Mouse (Mus musculus): ENCODE measurements around the gene H2-Ab1. TPM values are rescaled to one million over a fixed set of nuclear protein-coding genes. Genes with fewer than 3 reads are reported as not detected.
A peak's percentile ranks its signal among the peaks of the same experiment; 100 is the strongest.

H2-Ab1 gene
- total RNA-seq, 1 experiment from 2014 or later: 2,894 TPM

GRCm38 (mm10) chr17:34236691-34237090 lies 20.8 kb upstream of the H2-Ab1 start:
- ATAC-seq (ENCODE audit: extremely low read depth, insufficient number of reproducible peaks, low FRiP score, poor library complexity, severe bottlenecking): no peak

DNA sequence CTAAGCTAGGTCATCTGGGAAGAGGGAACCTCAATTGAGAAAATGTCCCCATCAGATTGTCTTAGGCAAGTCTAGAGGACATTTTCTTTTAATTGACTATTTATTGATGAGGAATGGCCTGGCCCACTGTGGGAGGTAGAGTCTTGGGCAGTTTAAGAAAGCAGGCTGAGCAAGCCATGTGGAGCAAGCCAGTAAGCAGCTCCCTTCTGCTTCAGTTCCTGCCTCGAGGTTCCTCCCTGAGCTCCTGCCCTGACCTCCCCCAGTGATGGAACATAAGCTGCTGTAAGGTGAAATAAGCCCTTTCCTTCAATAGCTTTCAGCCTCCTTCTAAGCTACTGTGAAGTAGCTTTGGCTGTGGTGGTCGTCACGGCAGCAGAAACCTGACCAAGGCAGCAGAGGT lies 19.7 kb upstream of the H2-Ab1 start:
- ATAC-seq (ENCODE audit: extremely low read depth, insufficient number of reproducible peaks, low FRiP score, poor library complexity, severe bottlenecking): no peak

DNA sequence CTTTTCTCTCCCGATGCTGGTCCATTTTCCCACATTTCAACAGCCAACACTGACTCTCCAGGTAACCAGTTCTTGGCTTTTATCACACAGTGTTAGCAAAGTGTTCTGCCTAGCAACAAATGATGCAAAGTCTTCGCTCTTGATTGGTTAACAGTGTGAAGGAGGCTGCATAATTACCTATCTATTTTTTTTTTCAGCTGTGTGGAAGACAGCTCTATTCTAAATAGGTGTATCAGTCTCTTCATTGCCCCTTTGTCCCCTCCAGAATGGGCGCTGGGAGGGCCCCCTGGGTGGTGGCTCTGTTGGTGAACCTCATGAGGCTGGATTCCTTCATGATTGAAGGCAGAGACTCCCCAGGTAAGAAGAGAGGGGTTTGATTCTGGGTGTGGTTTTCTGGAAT lies 18.8 kb upstream of the H2-Ab1 start, which contains the start of gene H2-Ob:
H2-Ob (plus strand) TSS at position 198 of the 400 bp plus-strand sequence.
- peak; percentile 54 for ATAC-seq (ENCODE audit: extremely low read depth, insufficient number of reproducible peaks, low FRiP score, poor library complexity, severe bottlenecking)

DNA sequence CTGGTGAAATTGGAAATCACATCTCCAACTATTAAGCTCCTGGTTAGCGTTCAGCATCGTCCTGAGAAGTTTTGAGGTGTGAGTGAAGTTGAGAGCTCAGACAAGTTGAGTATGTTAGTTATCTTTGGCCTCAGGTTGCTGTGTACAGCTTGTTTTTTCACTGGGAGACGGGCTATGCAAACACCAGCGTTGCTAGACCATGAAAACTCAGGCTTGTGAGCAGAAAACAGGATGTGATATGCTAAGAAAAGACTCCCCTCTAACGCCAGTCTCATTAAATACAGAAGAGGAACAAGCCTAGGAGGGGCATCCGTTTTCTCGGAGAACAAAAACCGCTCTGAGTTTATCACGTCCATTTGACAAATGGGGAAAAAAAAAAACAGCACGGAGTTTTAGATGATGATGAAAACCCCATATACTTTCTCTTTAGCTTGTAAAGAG lies 17.9 kb upstream of the H2-Ab1 start:
- peak; percentile 57 for ATAC-seq (ENCODE audit: extremely low read depth, insufficient number of reproducible peaks, low FRiP score, poor library complexity, severe bottlenecking)

DNA sequence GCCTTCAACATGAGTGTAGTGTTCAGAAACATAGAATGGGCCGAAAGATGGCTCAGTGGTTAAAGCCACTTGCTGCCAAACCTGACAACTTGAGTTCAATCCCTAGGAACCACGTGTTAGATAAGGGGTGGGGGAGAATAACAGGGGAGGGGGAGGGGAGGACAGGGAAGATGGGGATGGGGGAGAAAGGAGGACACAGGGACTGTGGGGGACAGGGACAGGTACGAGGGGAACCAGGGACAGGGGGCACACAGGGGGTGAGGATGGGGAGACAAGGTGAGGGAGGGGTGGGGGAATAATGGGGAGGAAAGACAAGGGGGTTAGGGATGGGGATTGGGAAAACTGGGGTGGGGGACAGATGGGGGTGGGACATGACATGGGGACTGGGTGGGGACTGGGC lies 17.1 kb upstream of the H2-Ab1 start:
- no peak for ATAC-seq (ENCODE audit: extremely low read depth, insufficient number of reproducible peaks, low FRiP score, poor library complexity, severe bottlenecking)

GRCm38 (mm10) chr17:34240916-34241315 lies 16.6 kb upstream of the H2-Ab1 start:
- no peak for ATAC-seq (ENCODE audit: extremely low read depth, insufficient number of reproducible peaks, low FRiP score, poor library complexity, severe bottlenecking)

GRCm38 (mm10) chr17:34244656-34245055 lies 12.8 kb upstream of the H2-Ab1 start:
- no peak for ATAC-seq (ENCODE audit: extremely low read depth, insufficient number of reproducible peaks, low FRiP score, poor library complexity, severe bottlenecking)

- ATAC-seq (ENCODE audit: extremely low read depth, insufficient number of reproducible peaks, low FRiP score, poor library complexity, severe bottlenecking): no peak
Observed at GRCm38 (mm10) chr17:34247047-34247446, 10.4 kb upstream of the H2-Ab1 start.

DNA sequence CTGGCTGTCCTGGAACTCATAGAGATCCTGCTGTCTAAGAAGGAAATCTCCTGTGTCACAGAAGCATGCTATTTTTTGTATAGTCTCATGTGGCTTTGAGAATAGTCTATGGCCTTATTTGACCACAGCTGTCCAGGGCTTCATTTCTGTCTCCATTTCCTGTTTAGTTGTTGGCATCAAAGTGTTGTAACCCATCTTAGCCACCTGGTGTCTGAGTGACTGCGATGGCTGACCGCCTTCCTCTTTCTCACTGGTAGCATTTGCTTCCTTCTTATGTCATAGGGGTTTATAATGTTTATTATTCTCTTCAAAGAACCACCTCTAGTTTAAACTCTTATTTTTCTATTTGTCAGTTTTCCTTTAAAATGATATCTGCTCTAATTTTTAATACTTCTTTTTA lies 8.7 kb upstream of the H2-Ab1 start:
- ATAC-seq (ENCODE audit: extremely low read depth, insufficient number of reproducible peaks, low FRiP score, poor library complexity, severe bottlenecking): peak; percentile 88

DNA sequence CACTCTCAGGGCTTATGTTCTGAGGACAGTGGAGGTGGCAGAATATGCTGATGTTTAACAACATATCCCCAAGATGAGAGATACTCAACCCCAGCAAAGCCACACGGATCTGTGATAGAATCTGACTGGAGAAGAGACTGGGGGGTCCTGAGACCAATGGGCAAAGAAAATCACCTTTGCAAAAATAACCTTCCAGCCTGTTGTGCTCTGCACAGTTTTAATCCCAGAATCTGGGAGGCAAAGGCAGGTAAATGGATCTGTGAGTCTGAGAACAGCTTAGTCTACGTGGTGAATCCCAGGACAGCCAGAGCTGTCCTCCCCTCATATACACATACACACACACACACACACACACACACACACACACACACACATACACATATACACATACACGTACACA lies 8.1 kb upstream of the H2-Ab1 start:
- ATAC-seq (ENCODE audit: extremely low read depth, insufficient number of reproducible peaks, low FRiP score, poor library complexity, severe bottlenecking): no peak

- peak; percentile 69 for ATAC-seq (ENCODE audit: extremely low read depth, insufficient number of reproducible peaks, low FRiP score, poor library complexity, severe bottlenecking)
Observed at GRCm38 (mm10) chr17:34249878-34250277, 7.6 kb upstream of the H2-Ab1 start.

GRCm38 (mm10) chr17:34251666-34252065 lies 5.8 kb upstream of the H2-Ab1 start:
- ATAC-seq (ENCODE audit: extremely low read depth, insufficient number of reproducible peaks, low FRiP score, poor library complexity, severe bottlenecking): no peak

GRCm38 (mm10) chr17:34256501-34256900 lies 988 bp upstream of the H2-Ab1 start:
- no peak for ATAC-seq (ENCODE audit: extremely low read depth, insufficient number of reproducible peaks, low FRiP score, poor library complexity, severe bottlenecking)

DNA sequence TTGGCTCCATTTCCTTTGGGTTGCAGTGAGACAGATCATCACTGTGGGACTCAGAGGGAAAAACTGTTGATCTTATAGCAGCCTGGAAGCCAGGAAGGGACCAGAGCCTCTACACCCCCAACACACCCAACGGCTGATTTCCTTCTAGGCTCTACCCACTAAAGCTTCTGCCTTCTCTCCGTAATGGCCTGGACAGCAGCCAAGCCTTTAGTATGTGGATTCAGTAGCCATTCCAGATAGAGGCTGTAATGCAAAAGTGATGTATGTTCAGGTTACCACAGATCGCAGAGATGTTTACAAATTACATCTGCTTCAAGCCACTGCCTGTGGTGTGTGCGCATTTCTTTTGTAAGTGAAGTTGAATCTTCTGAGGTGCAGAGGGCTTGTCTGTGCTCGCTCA lies 3.1 kb downstream of the H2-Ab1 start:
- no peak for ATAC-seq (ENCODE audit: extremely low read depth, insufficient number of reproducible peaks, low FRiP score, poor library complexity, severe bottlenecking)

DNA sequence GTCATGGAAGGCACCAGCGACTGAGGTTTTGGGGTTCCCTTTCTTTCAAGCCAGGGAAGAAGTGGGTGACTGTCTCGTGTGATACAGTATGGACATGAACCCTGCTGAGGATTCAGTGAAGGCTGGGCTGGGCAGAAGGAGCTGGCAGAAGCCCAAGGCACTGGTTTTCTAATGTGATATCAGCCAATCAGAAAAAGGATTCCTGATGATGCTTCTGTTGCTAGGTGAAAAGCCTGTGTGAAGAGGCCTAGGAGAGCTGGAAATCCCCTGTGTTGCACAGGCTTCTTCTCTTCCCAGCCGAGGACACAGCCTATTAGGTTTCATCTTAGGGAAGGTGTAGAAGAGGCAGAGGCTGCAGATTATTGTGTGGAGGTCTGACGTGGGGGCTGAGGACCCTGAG lies 4.0 kb downstream of the H2-Ab1 start:
- ATAC-seq (ENCODE audit: extremely low read depth, insufficient number of reproducible peaks, low FRiP score, poor library complexity, severe bottlenecking): peak; percentile 45

GRCm38 (mm10) chr17:34263068-34263467 lies 5.6 kb downstream of the H2-Ab1 start:
- peak; percentile 71 for ATAC-seq (ENCODE audit: extremely low read depth, insufficient number of reproducible peaks, low FRiP score, poor library complexity, severe bottlenecking)

GRCm38 (mm10) chr17:34263811-34264371 lies 6.4 kb downstream of the H2-Ab1 start:
- ATAC-seq (ENCODE audit: extremely low read depth, insufficient number of reproducible peaks, low FRiP score, poor library complexity, severe bottlenecking): no peak

DNA sequence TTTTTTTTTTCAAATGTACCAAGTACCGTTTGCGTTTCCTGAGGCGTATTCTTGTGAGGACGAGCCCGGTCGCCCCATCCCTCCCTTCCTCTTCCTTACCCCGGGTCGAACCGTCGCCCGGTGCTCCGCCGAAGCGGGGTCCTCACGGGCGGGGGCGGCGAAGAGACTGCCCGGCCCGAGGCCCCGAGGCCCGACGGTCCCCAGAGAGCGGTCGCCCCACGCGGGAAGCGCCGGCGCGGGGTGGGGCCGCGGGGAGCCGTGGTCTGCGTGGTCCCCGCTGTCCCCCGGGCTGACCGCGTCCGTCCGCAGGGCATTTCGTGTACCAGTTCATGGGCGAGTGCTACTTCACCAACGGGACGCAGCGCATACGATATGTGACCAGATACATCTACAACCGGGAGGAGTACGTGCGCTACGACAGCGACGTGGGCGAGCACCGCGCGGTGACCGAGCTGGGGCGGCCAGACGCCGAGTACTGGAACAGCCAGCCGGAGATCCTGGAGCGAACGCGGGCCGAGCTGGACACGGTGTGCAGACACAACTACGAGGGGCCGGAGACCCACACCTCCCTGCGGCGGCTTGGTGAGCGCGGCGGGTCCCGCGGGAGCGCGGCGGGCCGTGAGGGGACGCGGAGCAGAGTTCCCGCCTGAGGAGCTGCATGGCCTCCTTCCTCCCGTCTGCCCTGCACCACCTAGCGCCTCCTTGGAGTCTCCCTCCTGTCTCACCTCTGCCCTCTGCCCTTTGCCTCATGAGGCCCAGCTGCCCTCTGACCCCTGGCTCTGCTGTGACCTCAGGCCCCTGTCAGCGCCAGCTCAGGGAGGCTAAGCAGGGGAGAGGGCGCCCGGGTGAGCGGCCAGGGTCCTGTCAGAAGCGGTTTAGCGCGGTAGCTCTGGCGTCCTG lies 7.2 kb downstream of the H2-Ab1 start:
- ATAC-seq (ENCODE audit: extremely low read depth, insufficient number of reproducible peaks, low FRiP score, poor library complexity, severe bottlenecking): no peak

DNA sequence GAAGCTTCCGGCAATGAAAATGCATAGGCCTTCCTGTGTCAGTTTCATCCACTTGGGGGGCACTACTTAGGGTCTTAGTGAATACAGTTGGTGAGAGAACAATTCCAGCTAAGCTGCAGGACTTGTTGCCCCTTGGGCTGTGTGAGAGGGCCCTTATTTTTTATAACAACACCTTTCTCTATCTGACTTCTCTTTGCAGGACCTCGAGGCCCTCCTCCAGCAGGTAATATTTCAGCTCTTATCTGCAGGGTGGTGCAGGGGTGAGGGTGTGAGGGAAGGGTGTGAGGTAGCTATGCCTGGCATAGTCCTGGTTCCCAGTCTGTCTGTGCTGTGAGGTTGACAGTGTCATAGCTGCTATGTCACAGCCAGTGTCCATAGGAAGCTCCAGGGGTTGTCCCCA lies 10.8 kb downstream of the H2-Ab1 start:
- no peak for ATAC-seq (ENCODE audit: extremely low read depth, insufficient number of reproducible peaks, low FRiP score, poor library complexity, severe bottlenecking)

- no peak for ATAC-seq (ENCODE audit: extremely low read depth, insufficient number of reproducible peaks, low FRiP score, poor library complexity, severe bottlenecking)
Observed at GRCm38 (mm10) chr17:34268748-34269147, 11.3 kb downstream of the H2-Ab1 start.
